Mouse (Mus musculus) intestine, postnatal 0 days (tissue): ENCODE data around the gene Gprc5a. TPM values are rescaled to one million over a fixed set of nuclear protein-coding genes. Genes with fewer than 3 reads are reported as not detected.

ENCODE experiments used
- ATAC-seq: fragments of 200-750 bp; cut with Nextera tagmentation; 2 replicates; pipeline ENCODE4 v1.8.0; 2017; ENCODE audit warnings: mild to moderate bottlenecking, moderate TSS enrichment, moderate library complexity
- H3K27ac ChIP-seq: fragments of 300-500 bp; sonication (generic); 2 replicates; pipeline ENCODE4 v1.5.1; 2014; ENCODE audit warnings: mild to moderate bottlenecking, low read depth, low read length, moderate library complexity
- H3K27me3 ChIP-seq: fragments of 300-500 bp; sonication (generic); replicated peaks from 2 replicates; pipeline ENCODE4 v1.6.1; 2014; ENCODE audit warnings: low read length, mixed read lengths; ENCODE audit not compliant: control insufficient read depth, insufficient read depth
- H3K36me3 ChIP-seq: fragments of 300-500 bp; sonication (generic); 2 replicates; pipeline ENCODE4 v1.6.1; 2014; ENCODE audit warnings: mild to moderate bottlenecking, moderate library complexity; ENCODE audit not compliant: control insufficient read depth, insufficient read depth
- H3K4me1 ChIP-seq: fragments of 300-500 bp; sonication (generic); replicated peaks from 2 replicates; pipeline ENCODE4 v1.6.1; 2014; ENCODE audit warnings: antibody characterized with exemption, low read length, mixed read lengths; ENCODE audit not compliant: control insufficient read depth, insufficient read depth
- H3K4me2 ChIP-seq: fragments of 300-500 bp; sonication (generic); replicated peaks from 2 replicates; pipeline ENCODE4 v1.6.1; 2014; ENCODE audit warnings: low read depth, mild to moderate bottlenecking, moderate library complexity
- H3K4me3 ChIP-seq: fragments of 300-500 bp; sonication (generic); 2 replicates; pipeline ENCODE4 v1.5.1; 2014; ENCODE audit warnings: low read depth, low read length
- H3K9ac ChIP-seq: fragments of 300-500 bp; sonication (generic); 2 replicates; pipeline ENCODE4 v1.6.1; 2014; ENCODE audit warnings: mild to moderate bottlenecking, low read depth, low read length
- H3K9me3 ChIP-seq: fragments of 300-500 bp; sonication (generic); 2 replicates; pipeline ENCODE4 v1.6.1; 2016; ENCODE audit warnings: mixed run types; ENCODE audit not compliant: control insufficient read depth
- CTCF ChIP-seq: sonication (generic); IDR thresholded peaks from 2 replicates; pipeline ENCODE4 v1.5.1; 2016; ENCODE audit warnings: low read depth, mild to moderate bottlenecking, control low read depth, antibody characterized with exemption, moderate library complexity
- WGBS: fragments of 180-500 bp; shearing (Covaris S2); extraction: QIAGEN DNeasy Blood & Tissue Kit; methylation state at CpG from one replicate; pipeline ENCODE4 v1.1.7; 2014; 5-methylcytosine and 5-hydroxymethylcytosine counted together
- polyA plus RNA-seq: library from polyadenylated mRNA; unstranded; fragments of >200 nt; fragmentation: Nextera tagmentation; extraction: Ambion mirVana; gene quantifications from 2 replicates; pipeline ENCODE4 v1.2.1, GENCODE M21; 2015

The Gprc5a gene
- polyA plus RNA-seq = 3.3 and 4.2 TPM in 2 replicates

GRCm38 (mm10) chr6:135065236-135065957 is at the start of gene Gprc5a:
TSS of gene Gprc5a (plus strand) at chr6:135065651.
- TF ChIP-seq CTCF = no peak
- peak; percentile 88 for ATAC-seq
- WGBS = under 1% methylated on average over 43 of the region's 44 CpGs

GRCm38 (mm10) chr6:135017211-135017610 is 48.2 kb upstream of the Gprc5a start:
- Histone ChIP-seq H3K36me3 (peaks cover 80% of the 10 kb centered on the region), H3K9ac (no peak overlapping the region), H3K4me2 (no peak overlapping the region), H3K4me3 (no peak overlapping the region), H3K27ac (no peak overlapping the region), H3K27me3 (no peaks in the 10 kb centered on the region), H3K9me3 (no peaks in the 10 kb centered on the region), H3K4me1 (no peaks in the 10 kb centered on the region)
- WGBS = 84% methylated on average over 11 of the region's 11 CpGs
- no peak for ATAC-seq
- TF ChIP-seq CTCF = no peak

More at GRCm38 (mm10) chr6:135065236-135065957, at the start of gene Gprc5a:
- no peaks in the 10 kb centered on the region for H3K36me3 ChIP-seq
- H3K27me3 ChIP-seq = no peaks in the 10 kb centered on the region
- H3K9me3 ChIP-seq = no peaks in the 10 kb centered on the region
- no peaks in the 10 kb centered on the region; the same call in 1 of the 2 replicates for H3K4me1 ChIP-seq
- 0 out of 2 replicates have a peak within 1 kb of the TSS, but pooled peaks have one; percentile 12 for H3K9ac ChIP-seq
- peak within 1 kb of the TSS; percentile 78 for H3K4me2 ChIP-seq
- H3K27ac ChIP-seq = peak within 1 kb of the TSS; percentile 46
- peak within 1 kb of the TSS; percentile 46 for H3K4me3 ChIP-seq

GRCm38 (mm10) chr6:135019564-135019963 is 45.9 kb upstream of the Gprc5a start:
- H3K27ac ChIP-seq = no peak overlapping the region
- no peaks in the 10 kb centered on the region for H3K4me1 ChIP-seq
- H3K4me2 ChIP-seq = no peak overlapping the region
- TF ChIP-seq CTCF = no peak
- H3K4me3 ChIP-seq = no peak overlapping the region
- no peaks in the 10 kb centered on the region for H3K9me3 ChIP-seq
- no peak overlapping the region for H3K9ac ChIP-seq
- ATAC-seq = no peak
- peaks cover 93% of the 10 kb centered on the region for H3K36me3 ChIP-seq
- H3K27me3 ChIP-seq = no peaks in the 10 kb centered on the region
- 81% methylated on average over 10 of the region's 10 CpGs for WGBS

- no peak overlapping the region for H3K9ac ChIP-seq
- 88% methylated on average over 3 of the region's 3 CpGs for WGBS
- H3K27me3 ChIP-seq = no peaks in the 10 kb centered on the region
- TF ChIP-seq CTCF = no peak
- H3K4me1 ChIP-seq = no peaks in the 10 kb centered on the region
- H3K27ac ChIP-seq = no peak overlapping the region
- H3K4me3 ChIP-seq = no peak overlapping the region
- H3K36me3 ChIP-seq = peaks cover 76% of the 10 kb centered on the region
- no peak for ATAC-seq
- no peak overlapping the region for H3K4me2 ChIP-seq
- no peaks in the 10 kb centered on the region for H3K9me3 ChIP-seq
These were observed 43.8 kb upstream of the Gprc5a start for GRCm38 (mm10) chr6:135021633-135022032.

- H3K4me2 ChIP-seq = no peak overlapping the region
- H3K36me3 ChIP-seq = peaks cover 59% of the 10 kb centered on the region
- no peak for ATAC-seq
- no peak overlapping the region for H3K9ac ChIP-seq
- H3K27ac ChIP-seq = no peak overlapping the region; the same call in 1 of the 2 replicates
- no peak for TF ChIP-seq CTCF
- H3K4me3 ChIP-seq = no peak overlapping the region
- no peaks in the 10 kb centered on the region for H3K9me3 ChIP-seq
- no peaks in the 10 kb centered on the region for H3K4me1 ChIP-seq
- no peaks in the 10 kb centered on the region for H3K27me3 ChIP-seq
- WGBS = 67% methylated on average over 14 of the region's 14 CpGs
These were observed 42.1 kb upstream of the Gprc5a start for GRCm38 (mm10) chr6:135023379-135023778.

GRCm38 (mm10) chr6:135024781-135025420 is 40.5 kb upstream of the Gprc5a start:
- WGBS = 53% methylated on average over 1 of the region's 1 CpGs

More at GRCm38 (mm10) chr6:135024781-135025420, 40.5 kb upstream of the Gprc5a start:
- H3K4me3 ChIP-seq = no peak overlapping the region
- H3K27me3 ChIP-seq = no peaks in the 10 kb centered on the region
- no peak for TF ChIP-seq CTCF
- ATAC-seq = 0 out of 2 replicates have a peak, but pooled peaks have one; percentile 24
- peaks cover 3% of the 10 kb centered on the region; the same call in 1 of the 2 replicates for H3K4me1 ChIP-seq
- peaks cover 44% of the 10 kb centered on the region for H3K36me3 ChIP-seq
- no peaks in the 10 kb centered on the region for H3K9me3 ChIP-seq
- H3K27ac ChIP-seq = no peak overlapping the region
- H3K4me2 ChIP-seq = no peak overlapping the region
- H3K9ac ChIP-seq = no peak overlapping the region
